Mouse (Mus musculus) CH12.LX (cell line): Measurements from ENCODE around the gene 9030025P20Rik.

ENCODE experiments used
- CTCF ChIP-seq, 2 experiments: IDR thresholded peaks in 1 of 2; conservative IDR thresholded peaks in 1 of 2; 2 replicates each; pipeline ENCODE4 v1.5.1; 2011 to 2012; ENCODE audit warnings: low read depth in 2 of 2, low read length in 2 of 2, improper control_type of control experiment in 1 of 2, inconsistent platforms in 1 of 2, mild to moderate bottlenecking in 1 of 2, moderate library complexity in 1 of 2
- JUND ChIP-seq: conservative IDR thresholded peaks from 2 replicates; pipeline ENCODE4 v1.6.1; 2011; ENCODE audit warnings: low read depth, low read length, improper control_type of control experiment
- MAZ ChIP-seq: IDR thresholded peaks from 2 replicates; pipeline ENCODE4 v1.6.1; 2012; ENCODE audit warnings: low read depth, mild to moderate bottlenecking, inconsistent platforms, low read length, improper control_type of control experiment, moderate library complexity
- MEF2A ChIP-seq: IDR thresholded peaks from 2 replicates; pipeline ENCODE4 v1.6.1; 2014; ENCODE audit warnings: low read depth, mild to moderate bottlenecking, inconsistent platforms, low read length, improper control_type of control experiment, borderline replicate concordance
- NELFE ChIP-seq: IDR thresholded peaks from 2 replicates; pipeline ENCODE4 v1.6.1; 2011; ENCODE audit warnings: low read depth, low read length, improper control_type of control experiment
- POLR2A ChIP-seq: IDR thresholded peaks from 2 replicates; pipeline ENCODE4 v1.6.1; 2011; ENCODE audit warnings: low read depth, mild to moderate bottlenecking, improper control_type of control experiment, low read length
- RAD21 ChIP-seq: IDR thresholded peaks from 2 replicates; pipeline ENCODE4 v1.6.1; 2011; ENCODE audit warnings: low read depth, mild to moderate bottlenecking, low read length, improper control_type of control experiment, moderate library complexity
- TBP ChIP-seq: conservative IDR thresholded peaks from 2 replicates; pipeline ENCODE4 v1.6.1; 2011; ENCODE audit warnings: low read depth, low read length, improper control_type of control experiment
- ZKSCAN1 ChIP-seq: IDR thresholded peaks from 2 replicates; pipeline ENCODE4 v1.6.1; 2012; ENCODE audit warnings: low read depth, inconsistent platforms, low read length, improper control_type of control experiment, borderline replicate concordance

DNA sequence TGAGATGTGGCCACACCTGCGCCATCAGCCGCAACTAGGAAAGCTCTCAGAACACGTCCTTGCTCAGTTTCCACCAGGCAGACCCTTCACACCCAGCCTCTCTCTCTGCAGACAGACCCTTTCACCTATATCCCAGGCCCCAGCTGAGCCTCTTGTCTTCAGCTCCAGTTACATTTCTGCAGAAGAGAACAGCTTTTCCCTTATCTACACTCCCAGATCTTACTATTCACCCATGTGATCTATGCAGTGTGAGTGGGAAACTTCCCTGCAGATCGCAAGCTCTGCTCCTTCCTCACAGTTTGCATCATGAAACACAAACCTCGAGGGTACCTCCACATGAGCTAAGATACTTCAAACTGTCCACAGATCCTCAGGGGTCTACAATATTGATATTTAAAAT is 46.8 kb upstream of the 9030025P20Rik start:
- no peak for TF ChIP-seq NELFE
- no peak for TF ChIP-seq POLR2A
- TF ChIP-seq CTCF (conservative IDR thresholded peaks at IDR 0.05 in 1 of 2, IDR thresholded peaks at IDR 0.05 in 1 of 2; ENCODE audit: low read depth in 2 of 2, low read length in 2 of 2) = no peak
- TF ChIP-seq RAD21 = no peak
- TF ChIP-seq MEF2A = no peak
- TF ChIP-seq MAZ = no peak
- TF ChIP-seq JUND = no peak
- no peak for TF ChIP-seq TBP
- no peak for TF ChIP-seq ZKSCAN1
